Mouse (Mus musculus) kidney, adult 18-20 months (tissue): ENCODE results near the gene Pde2a.

Experiments used
- DNase-seq: peaks from one replicate; pipeline ENCODE4 v3.0.0; 2021

Pde2a gene

DNA sequence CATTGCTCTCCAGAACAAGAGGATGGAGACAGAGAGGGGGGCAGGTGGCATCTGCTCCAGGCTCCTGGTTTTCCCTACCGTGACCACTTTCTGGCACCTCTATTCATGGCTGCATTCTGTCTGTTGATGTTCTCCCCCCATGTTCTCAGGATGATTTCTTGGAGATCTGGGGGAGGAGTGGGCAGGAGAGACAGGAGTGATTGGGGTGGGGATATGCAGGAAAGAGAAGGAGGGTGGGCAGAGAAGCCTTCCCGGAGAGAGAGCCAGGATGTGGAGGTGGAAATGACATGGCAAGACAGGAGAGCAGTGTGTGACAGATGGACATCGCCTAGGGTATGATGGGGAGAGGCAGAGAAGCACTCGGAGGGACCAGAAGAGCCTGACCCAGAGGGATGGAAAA is 55.0 kb downstream of the Pde2a start:
- no peak for DNase-seq

DNA sequence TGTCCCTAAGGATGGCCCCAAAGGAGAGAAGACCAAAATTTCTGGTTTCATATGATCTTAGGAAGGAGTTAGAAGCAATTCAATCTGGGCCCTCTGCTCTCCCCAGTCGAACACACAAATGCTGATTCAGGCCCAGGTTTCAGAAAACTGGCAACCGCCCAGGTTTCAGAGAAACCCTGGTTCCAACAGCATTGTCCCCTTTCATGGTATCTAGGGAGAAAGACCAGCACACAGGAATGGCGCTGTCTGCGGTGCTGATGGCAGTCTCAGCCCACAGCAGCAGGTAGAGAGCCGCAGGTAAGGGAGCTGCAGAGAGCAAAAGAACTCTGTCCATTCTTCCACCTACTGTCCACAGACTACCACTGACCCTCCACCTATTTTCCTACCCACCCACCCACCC is 55.7 kb downstream of the Pde2a start:
- DNase-seq, result no peak

DNA sequence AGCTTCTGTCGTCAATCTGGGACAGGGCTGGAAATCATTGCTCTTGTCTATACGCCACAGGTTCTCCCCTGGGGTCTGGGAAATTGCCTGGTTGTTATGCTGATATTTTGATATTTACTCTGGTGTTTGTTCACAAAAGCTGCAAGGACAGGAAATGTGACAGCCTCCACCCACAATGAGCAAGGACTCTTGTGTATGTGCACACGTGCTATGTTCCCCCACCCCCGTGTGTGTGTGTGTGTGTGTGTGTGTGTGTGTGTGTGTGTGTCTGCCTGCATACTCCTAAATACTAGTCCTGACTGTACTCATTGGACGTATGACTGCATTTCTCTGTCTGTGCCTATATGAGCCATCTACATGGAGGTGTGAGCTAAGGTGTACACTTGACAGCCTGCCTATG is 56.6 kb downstream of the Pde2a start:
- no peak for DNase-seq

DNA sequence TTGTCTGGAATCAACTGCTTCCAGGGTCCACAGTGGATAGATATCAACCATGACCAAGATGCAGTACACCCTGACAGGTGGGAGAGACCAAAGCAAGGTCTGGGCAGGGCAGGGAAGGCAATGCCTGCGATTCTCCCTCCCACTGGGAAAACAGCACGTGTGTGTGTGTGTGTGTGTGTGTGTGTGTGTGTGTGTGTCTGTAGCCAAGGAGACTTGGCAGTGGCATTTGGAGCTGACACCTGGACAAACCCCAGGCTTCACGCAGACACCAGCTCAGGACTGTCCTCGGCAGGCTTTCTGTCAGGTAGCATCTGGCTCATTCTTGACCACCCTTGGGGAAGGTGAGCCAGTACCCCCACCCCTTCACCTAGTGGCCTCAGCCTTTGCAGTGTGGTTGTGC is 58.4 kb downstream of the Pde2a start:
- no peak for DNase-seq

DNA sequence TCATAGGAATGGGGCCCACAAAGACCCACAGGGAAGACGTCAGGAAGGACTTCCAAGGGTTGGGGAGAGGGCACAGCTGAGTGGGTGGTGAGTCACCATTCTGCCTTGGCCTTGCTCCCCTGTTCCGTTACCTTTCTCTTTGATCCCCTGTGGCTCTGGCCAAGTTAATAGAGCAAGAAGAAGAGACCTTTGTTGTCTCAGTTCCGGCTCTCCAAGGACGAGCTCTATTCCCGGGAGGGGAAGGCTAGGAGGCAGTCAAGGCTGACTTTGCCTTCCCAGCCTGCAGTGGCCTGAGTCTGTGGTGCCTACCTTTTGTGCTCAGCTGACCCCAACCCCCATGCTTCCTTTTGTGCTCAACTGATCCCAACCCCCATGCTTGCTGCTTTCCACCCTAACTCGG is 59.2 kb downstream of the Pde2a start:
- DNase-seq, result no peak

DNA sequence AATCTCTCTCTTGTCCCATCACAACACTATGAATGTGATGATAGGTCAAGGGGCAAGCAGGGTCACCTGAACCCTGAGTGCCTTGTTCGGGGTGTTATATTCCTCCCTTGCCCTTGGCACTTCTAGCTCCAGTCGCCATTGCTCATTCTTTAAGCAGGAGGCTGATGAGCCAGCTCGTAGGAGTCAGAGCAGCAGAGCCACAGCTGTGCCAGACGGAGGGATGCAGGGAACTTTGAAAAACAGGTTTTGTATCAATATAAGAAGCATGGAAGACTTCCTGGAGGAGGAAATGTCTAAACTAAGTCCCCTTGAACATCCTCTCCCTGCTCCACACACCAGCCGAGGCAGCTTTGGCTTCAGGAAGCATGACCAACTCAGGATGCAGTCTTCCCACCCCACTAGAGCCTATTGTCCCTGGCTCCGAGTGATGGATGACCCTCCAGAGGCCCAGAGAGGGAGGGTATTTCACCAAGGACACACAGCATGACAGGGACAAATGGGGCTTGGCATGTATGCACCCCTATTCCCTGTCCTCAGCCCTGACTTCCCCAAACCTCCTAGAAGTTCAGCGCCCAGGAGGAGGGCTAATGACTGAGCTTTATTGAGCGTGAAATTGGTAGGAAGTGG is 60.5 kb downstream of the Pde2a start:
- peak; percentile 41 for DNase-seq

DNA sequence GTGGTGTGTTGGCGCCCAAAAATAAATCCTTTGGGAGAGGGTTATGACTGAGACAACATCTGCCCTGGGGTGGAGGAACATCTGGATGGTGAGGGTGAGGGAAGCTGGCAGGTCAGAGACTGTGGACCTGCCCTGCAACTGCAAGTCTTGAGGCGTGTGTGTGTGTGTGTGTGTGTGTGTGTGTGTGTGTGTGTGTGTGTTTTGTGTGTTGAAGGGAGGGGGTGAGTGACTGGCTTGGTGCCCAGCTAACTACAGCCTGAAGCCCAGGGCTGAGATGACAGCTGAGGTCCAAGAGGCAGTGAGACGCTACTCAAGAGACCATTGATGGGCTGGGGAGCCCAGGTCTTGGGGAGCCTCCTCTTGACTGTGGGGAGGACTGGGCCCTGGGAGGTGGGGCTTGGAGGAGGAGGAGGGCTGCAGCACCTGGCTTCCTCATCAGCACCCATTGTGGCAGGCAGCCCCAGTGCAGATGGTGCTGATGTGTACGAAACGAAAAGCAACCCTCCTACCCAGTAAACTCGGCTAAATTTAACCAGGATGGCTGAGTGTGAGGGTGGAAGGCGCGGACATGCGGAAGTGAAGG is 61.1 kb downstream of the Pde2a start:
- no peak for DNase-seq

DNA sequence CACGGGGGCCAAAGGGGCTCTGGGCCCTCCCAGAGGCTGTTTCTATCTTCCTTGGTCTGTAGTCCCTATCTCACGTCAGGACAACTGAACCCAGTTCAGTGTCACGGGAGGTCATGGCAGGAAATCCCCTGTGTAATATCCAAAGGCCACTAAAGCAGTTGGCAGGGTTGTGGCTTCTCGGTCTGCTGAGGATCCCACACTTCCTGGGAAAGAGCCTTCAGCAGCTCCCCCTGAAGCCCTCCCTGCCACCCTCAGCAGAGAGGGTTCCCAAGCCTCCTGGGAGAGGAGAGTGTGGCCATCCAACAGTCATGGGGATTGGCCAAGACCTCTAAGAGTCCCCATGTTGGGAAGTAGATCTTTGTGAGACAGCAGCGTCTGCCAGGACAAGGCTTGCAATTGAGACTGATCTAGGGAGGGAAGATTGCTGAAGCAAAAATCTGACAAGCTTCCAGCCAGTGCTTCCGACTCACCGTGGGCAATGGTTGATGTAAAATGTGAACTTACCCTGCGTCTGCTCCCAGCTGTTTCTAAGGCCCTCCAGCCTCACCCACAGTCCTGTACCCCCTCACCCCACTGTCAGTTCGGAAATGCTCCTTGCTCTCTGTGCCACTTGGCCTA is 62.1 kb downstream of the Pde2a start:
- no peak for DNase-seq

DNA sequence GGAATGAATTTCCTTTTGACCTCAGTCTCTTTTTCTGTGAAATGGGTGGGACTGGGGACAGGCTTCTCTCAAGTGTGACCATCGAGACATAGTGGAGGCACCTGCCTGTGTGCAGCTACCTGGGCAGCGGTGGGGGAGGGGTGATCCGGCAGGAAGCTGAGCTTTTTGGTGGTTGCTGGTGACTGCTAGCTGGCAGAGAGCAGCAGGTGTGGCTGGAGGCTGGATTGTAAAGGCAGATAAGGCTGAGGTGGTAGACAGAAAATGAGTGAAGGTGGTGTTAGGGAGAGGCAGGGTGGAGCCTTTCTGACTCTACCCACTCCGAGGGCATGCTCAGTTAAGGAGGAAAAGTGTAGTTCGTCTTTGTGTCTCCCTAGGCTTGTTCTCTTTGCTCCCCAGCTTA is 65.6 kb downstream of the Pde2a start:
- DNase-seq, result no peak

DNA sequence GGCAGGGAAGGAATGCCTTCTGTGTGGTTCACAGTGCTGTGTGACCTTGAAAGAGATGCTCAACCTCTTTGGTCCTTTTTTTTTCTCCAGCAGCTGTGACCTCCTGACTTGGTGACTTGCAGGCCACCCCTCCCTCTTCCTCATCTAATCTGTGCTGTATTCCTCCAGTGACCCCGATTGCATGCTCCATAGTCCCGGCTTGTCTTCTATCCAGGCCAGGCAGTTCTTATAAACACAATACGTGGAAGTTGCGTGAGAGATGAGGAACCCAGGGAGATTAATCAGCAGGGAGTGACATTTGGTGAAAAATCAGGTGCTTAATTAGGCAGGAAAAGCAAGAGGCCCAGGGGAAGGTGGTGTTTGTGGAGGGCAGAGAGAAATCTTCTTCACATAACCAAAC is 69.5 kb downstream of the Pde2a start:
- DNase-seq, result no peak

DNA sequence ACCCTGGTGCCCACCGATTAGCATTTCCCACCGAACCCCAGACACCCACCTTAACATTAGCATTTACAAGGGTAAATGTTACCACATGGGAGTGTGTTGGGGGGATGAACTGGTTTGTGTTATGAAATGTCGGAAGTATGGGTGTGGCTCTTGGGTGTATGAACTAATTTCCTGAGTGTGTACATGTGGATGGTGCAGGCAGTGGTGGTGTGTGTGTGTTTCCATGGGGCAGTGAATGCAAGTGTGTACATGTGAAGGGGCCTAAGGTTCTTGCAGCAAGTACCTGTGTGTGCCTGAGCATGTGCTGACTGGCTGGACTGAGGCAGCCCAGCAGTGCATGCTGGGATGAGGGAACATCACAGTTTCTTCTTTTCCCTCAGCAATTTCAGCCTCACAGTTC is 76.9 kb downstream of the Pde2a start:
- no peak for DNase-seq

DNA sequence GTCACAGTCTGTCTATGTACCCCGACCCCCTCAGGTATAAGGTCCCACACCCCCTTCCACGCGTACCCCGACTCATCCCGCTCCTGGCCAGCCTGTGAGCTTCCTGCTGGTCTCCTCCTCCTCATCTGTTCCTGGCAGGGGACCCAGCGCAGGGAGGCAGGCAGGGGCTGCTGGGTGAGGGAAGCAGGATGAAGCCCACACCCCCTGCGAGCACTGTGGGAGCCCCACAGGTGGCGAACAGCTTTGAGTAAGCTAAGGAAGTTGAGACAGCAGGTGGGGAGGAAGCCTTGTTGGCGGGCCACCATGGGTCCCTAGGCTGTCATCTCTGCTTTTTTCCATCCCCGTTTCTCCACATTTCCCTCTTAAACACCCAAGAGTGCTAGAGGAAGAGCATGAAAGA is 77.8 kb downstream of the Pde2a start:
- DNase-seq, result no peak

DNA sequence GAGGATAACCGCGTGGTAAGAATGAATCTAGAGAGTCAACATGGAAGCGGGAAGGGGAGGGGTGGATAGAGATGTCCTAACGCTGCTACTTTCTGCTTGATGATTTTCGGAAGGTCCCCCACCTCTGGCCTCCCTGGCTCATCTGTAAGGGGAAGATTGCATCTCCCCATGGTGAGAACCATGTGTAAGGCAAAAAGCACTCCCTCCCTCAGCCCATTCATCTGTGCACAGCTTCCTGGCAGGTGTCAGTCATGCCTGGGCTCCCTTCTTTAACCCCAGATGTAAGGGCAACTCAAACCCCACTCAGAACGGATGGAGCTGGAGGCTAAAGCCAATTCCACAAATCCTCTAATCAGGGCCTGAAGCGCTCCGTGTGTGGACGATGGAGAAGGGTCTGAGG is 78.2 kb downstream of the Pde2a start:
- no peak for DNase-seq

DNA sequence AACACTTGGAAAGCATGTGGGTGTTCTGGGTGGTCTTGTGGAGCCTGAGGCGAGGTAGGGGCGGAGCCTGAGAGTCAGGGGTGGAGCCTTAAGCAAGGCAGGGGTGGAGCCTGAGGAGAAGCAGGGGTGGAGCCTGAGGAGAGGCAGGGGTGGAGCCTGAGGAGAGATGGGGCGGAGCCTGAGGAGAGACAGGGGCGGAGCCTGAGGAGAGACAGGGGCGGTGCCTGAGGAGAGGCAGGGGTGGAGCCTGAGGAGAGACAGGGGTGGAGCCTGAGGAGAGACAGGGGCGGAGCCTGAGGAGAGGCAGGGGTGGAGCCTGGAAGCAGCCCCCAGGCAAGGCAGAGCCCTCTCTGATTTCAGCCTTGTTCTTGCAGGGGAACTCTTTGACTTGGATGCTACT is 79.7 kb downstream of the Pde2a start:
- DNase-seq, result no peak

DNA sequence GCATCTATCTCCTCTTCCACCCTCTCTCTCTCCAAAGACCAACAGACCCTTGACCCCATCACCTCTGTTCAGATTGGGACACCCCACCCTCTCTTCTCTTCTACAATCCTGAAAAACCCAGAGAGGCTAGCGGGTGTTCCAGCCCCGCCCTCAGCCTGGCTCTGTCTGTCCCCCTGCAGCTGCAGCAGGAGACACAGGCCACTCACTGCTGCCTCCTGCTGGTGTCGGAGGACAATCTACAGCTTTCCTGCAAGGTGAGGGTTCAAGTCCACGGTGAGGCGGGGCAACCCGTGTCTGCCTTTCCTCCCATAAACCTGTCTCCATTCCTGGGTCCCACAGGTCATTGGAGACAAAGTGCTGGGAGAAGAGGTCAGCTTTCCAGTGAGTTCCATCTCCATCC is 80.2 kb downstream of the Pde2a start:
- DNase-seq, result no peak

DNA sequence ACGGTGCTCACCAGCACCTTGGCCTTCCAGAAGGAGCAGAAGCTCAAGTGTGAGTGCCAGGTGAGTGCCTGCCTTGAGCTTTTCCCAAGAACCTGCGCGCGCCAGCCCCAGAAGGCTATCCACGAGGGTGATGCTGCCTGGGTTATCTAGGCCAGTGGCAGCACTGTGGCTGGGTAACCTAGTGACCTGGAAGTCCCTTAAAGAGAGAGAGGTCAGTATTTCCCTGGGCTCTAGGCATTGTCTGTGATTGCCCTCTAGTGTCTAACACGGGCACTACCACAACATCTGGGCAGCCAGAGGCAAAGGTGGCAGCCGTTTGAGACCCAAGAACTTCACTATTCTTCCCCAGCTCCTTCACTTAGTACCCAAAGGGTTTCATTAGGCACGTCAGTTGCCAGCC is 81.9 kb downstream of the Pde2a start:
- DNase-seq, result peak; percentile 76

DNA sequence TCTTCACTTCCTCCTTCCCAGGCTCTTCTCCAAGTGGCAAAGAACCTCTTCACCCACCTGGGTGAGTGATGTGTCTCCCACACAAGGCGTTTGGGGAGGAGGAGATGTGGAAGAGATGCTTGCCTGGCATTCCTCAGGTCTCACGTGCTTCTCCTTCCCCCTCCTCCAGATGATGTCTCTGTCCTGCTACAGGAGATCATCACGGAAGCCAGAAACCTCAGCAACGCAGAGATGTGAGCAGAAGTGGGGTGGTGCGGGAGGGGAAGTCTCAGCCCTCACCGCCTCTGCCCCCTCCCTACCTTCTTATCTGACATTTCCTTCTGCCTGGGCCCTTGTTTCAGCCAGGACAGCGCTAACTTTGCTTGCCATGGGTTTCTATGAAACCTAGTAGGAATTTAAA is 82.3 kb downstream of the Pde2a start:
- DNase-seq, result no peak

DNA sequence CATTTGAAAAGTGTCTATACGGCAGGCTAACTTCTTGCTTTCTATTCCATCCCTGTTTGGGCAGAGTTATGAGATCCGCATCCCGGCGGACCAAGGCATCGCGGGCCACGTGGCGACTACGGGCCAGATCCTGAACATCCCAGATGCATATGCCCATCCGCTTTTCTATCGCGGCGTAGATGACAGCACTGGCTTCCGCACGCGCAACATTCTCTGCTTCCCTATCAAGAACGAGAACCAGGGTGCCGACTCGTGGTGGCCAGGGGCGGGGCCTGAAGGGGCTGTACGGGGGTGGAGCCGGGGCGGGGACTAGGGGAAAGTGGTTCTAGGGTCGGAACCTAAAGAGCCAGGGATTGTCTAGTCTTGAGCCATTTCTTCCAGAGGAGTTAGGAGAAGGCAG is 83.0 kb downstream of the Pde2a start:
- DNase-seq, result no peak

DNA sequence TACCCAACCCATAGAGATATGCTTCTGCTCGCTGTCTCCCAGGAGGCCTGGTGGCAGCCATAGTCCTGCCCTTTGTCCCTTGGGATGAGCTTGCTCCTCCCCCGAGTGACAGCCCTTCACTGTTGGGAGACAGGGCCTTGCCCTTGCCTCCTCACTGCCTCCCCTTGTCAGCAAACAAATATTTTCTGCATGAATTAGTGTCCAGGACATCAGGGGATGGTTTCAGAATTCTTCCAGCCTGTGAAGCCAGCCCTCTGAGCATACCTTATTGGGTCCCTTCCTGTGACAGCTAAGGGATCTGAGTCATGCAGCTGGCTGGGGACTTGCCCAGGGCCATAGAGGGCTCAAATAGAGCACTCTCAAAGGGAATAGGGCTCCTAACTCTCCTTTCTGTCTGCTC is 87.7 kb downstream of the Pde2a start:
- no peak for DNase-seq

DNA sequence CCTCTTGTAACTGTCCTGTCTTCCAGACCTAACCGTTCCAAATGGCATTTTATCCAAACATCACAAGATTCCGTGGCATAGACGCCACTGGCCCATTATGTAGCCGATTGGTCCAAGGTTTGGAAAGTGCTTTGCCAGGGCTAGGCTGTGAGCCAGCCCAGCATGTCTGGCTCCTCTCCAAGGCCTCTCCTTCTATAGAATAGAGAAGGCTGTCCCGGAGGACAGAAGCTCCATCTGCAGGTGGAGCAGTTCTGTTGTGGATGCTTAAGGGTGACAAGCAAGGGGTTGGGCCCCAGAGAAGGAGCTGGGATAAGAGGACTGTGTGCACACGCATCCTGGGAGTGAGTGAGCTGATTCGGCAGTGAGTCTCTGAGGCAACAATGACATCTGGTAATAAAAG is 92.2 kb downstream of the Pde2a start:
- no peak for DNase-seq

DNA sequence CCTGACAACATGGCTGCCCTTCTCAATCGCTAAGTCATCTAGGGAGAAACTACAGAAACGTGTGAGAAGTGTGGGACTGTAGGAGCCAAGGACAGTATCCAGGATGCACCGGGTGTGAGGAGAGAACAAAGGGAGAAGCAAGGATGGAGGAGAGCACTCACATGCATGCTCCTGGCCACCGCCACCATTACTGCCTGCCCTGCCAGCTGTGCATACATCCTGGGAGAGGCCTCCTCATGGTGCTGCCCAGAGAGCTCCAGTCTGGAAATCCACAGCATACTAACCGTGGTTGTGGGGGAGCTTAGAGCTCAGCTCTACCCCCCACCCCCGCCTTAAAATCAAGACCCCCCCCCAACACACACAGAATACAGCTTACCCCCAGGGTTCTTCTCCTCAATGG is 93.3 kb downstream of the Pde2a start:
- no peak for DNase-seq

DNA sequence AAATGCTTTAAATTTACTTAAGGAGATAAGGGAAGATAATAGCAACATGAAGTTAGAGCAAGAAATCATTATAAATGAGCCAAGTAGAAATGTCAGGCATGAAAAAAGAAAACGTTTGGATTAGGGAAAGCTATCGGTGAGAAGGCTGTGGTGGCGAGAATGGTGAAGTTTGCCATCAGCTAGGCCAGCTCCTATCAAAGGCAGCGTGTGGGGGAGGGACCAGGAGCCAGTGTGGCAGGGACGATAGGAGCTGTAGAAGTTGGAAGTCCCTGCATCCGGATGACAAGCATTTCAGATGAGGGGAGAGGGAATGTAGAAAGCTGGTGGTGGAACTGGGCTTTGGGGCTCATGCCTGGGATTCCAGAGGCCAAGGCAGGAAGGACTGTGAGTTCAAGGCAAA is 93.8 kb downstream of the Pde2a start:
- DNase-seq, result no peak

DNA sequence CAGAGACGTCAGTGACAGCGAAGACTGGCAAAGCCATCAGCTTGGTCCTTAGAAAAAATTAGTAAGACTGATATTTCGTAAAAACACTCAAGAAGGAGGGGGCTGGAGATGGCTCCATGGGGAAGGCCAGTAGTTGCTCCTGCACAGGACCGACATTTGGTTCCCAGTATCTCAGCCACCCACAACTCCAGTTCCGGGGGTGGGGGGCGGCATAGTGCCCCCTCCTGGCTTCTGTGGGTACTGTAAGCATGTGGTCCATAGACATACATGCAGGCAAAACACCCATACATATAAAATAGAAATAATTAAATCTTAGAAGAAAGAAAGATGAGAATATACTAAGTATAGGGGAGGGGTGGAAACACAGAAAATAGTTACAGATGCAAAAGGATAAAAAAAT is 95.0 kb downstream of the Pde2a start:
- no peak for DNase-seq

DNA sequence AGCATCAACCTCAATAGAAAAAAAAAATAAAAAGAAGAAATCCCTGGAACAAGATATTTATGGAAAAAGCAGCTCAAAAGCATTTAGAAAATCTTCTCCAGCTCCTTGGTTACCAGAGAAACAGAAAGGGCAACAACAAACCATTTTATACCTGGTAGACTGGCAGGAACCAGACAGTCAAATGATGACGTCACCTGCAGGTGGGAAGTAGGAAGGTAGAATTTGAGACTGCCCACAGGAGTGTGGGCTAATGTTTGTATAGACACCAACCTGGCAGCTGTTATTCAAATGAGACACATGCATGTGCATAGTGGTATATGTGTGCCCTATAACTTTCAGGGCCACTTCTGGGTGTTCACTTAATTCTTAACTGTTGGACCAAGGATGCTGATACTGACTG is 100.2 kb downstream of the Pde2a start:
- no peak for DNase-seq

DNA sequence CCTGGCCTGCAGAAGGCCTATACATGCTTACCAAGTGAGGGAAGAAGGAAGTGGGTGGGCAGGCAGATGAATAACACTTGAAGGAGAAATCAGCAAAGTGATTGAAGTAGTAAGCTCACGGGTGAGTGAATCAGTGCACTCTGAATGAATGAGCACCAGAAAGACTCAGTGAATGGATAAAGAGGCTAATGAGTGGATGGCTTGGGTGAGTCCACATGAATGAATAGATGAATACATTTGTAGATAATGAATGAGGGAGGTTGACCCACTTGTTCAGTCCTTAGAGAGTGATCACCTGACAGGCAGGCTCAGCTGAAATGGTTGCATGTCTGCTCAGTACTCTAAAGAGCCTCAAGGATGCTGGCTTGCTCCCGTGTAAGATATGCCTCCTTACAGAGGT is 101.7 kb downstream of the Pde2a start:
- DNase-seq, result no peak
